Mouse (Mus musculus) liver, embryonic 14.5 days (tissue): ENCODE measurements around the gene Gab1. TPM values are rescaled to one million over a fixed set of nuclear protein-coding genes. Genes with fewer than 3 reads are reported as not detected.
"Not testable (repeated sequence)": the region's sequence is repeated elsewhere in the genome, so short reads cannot be mapped to it uniquely, and the experiment has no call there.

Experiments
- ATAC-seq: fragments of 200-750 bp; cut with Nextera tagmentation; 2 replicates; pipeline ENCODE4 v1.8.0; 2017; ENCODE audit warnings: moderate number of reproducible peaks, mild to moderate bottlenecking, moderate library complexity; ENCODE audit not compliant: insufficient read depth
- DNase-seq, 3 experiments: peaks; one replicate each; pipeline ENCODE4 v3.0.0-alpha.2; 2012 to 2013; ENCODE audit warnings: low read depth in 3 of 3, low spot score in 3 of 3
- H3K27ac ChIP-seq: fragments of 300-500 bp; sonication (generic); 2 replicates; pipeline ENCODE4 v1.5.1; 2014; ENCODE audit warnings: moderate library complexity, mild to moderate bottlenecking, control low read depth, inconsistent platforms
- H3K27me3 ChIP-seq: fragments of 300-500 bp; sonication (generic); 2 replicates; pipeline ENCODE4 v1.6.1; 2014; ENCODE audit warnings: mild to moderate bottlenecking, low read length, moderate library complexity; ENCODE audit not compliant: control insufficient read depth, insufficient read depth
- H3K36me3 ChIP-seq: fragments of 300-500 bp; sonication (generic); replicated peaks from 2 replicates; pipeline ENCODE4 v1.6.1; 2014; ENCODE audit warnings: low read depth; ENCODE audit not compliant: control insufficient read depth, insufficient read depth
- H3K4me1 ChIP-seq, 2 experiments: fragments of 200-500 bp in 1 of 2; fragments of 300-500 bp in 1 of 2; sonication (generic) in 1 of 2; replicated peaks; 2 replicates each; pipeline ENCODE4 v1.6.1; 2012 to 2014; ENCODE audit warnings: antibody characterized with exemption in 1 of 2, inconsistent platforms in 1 of 2, low read length in 1 of 2; ENCODE audit not compliant: control insufficient read depth in 2 of 2, insufficient read depth in 2 of 2
- H3K4me2 ChIP-seq: fragments of 300-500 bp; sonication (generic); 2 replicates; pipeline ENCODE4 v1.6.1; 2014; ENCODE audit warnings: low read depth, mild to moderate bottlenecking, control low read depth, moderate library complexity
- H3K4me3 ChIP-seq, 2 experiments: fragments of 200-500 bp in 1 of 2; fragments of 300-500 bp in 1 of 2; sonication (generic) in 1 of 2; 2 replicates each; pipeline ENCODE4 v1.5.1; 2012 to 2014; ENCODE audit warnings: low read depth in 2 of 2, low read length in 2 of 2, mild to moderate bottlenecking in 2 of 2, control low read depth in 1 of 2, inconsistent platforms in 1 of 2, moderate library complexity in 1 of 2; ENCODE audit not compliant: insufficient read depth in 1 of 2
- H3K9ac ChIP-seq: fragments of 300-500 bp; sonication (generic); replicated peaks from 2 replicates; pipeline ENCODE4 v1.6.1; 2014; ENCODE audit warnings: mild to moderate bottlenecking, control low read depth, moderate library complexity
- H3K9me3 ChIP-seq: fragments of 300-500 bp; sonication (generic); 2 replicates; pipeline ENCODE4 v1.6.1; 2016; ENCODE audit warnings: low read length, mixed read lengths; ENCODE audit not compliant: control insufficient read depth
- CTCF ChIP-seq: IDR thresholded peaks from 2 replicates; pipeline ENCODE4 v1.5.1; 2016; ENCODE audit warnings: antibody characterized with exemption, low read depth, control low read depth
- EP300 ChIP-seq: IDR thresholded peaks from 2 replicates; pipeline ENCODE4 v1.6.1; 2016; ENCODE audit warnings: antibody characterized with exemption, low read depth
- WGBS: fragments of 180-500 bp; shearing (Covaris S2); extraction: QIAGEN DNeasy Blood & Tissue Kit; methylation state at CpG from one replicate; pipeline ENCODE4 v1.1.7; 2014; ENCODE audit not compliant: insufficient replicate concordance; 5-methylcytosine and 5-hydroxymethylcytosine counted together
- polyA plus RNA-seq, 2 experiments: library from polyadenylated mRNA; depleted of rRNA in 1 of 2; stranded (reverse) in 1 of 2; unstranded in 1 of 2; fragments of >200 nt; fragmentation: Nextera tagmentation in 1 of 2; extraction: Ambion mirVana in 1 of 2; gene quantifications; 2 replicates each; pipeline versions ENCODE4 v1.2.1 to v1.2.3; 2012 to 2014

Gab1 gene
- polyA plus RNA-seq, 2 experiments, result 7.8 to 10.3 TPM

GRCm38 (mm10) chr8:80739155-80739924 is 141.0 kb downstream of the Gab1 start, which contains the start of gene Smarca5:
Gene Smarca5, minus strand, starts transcription at chr8:80739497.
- under 1% methylated on average over 74 of the region's 91 CpGs for whole genome bisulfite sequencing
- peak; percentile 38; the same call in 1 of the 2 replicates for TF ChIP-seq CTCF
- TF ChIP-seq EP300, result 0 out of 2 replicates have a peak, but pooled peaks have one; percentile 24
- Histone ChIP-seq H3K36me3 (peaks cover 12% of the 10 kb centered on the region; the same call in 1 of the 2 replicates), H3K4me2 (peak within 1 kb of the TSS; percentile 97), H3K9ac (peak within 1 kb of the TSS; percentile 97), H3K4me3 (peak within 1 kb of the TSS; percentile 78 to 99), H3K27ac (peak within 1 kb of the TSS; percentile 97)
- not testable (repeated sequence) for H3K27me3 ChIP-seq, H3K4me1 ChIP-seq, H3K9me3 ChIP-seq
- DNase-seq, result peak; percentile 80 to 87 (median 82)
- ATAC-seq, result peak; percentile 96

GRCm38 (mm10) chr8:80738388-80739154 is 141.7 kb downstream of the Gab1 start:
- Histone ChIP-seq H3K9me3 (no peaks in the 10 kb centered on the region), H3K4me2 (peak overlapping the region; percentile 97), H3K9ac (peak overlapping the region; percentile 97), H3K4me1 (peaks cover 0 to 7% of the 10 kb centered on the region in 2 experiments; a peak in 3 of 4 replicates), H3K4me3 (peak overlapping the region; percentile 78 to 99), H3K27me3 (no peaks in the 10 kb centered on the region), H3K36me3 (peaks cover 18% of the 10 kb centered on the region), H3K27ac (peak overlapping the region; percentile 97)
- TF ChIP-seq CTCF (no peak), EP300 (no peak)
- peak; percentile 36 to 40 (median 37) for DNase-seq
- ATAC-seq, result peak; percentile 50
- WGBS, result under 1% methylated on average over 76 of the region's 84 CpGs

- peak overlapping the region; percentile 97 for H3K4me2 ChIP-seq
- H3K4me3 ChIP-seq, result peak overlapping the region; percentile 78 to 99
- H3K27me3 ChIP-seq, result no peaks in the 10 kb centered on the region
- DNase-seq (no peak), ATAC-seq (no peak)
- WGBS, result 4% methylated on average over 5 of the region's 5 CpGs
- TF ChIP-seq CTCF (no peak), EP300 (no peak)
- H3K27ac ChIP-seq, result peak overlapping the region; percentile 97
- H3K4me1 ChIP-seq, result peaks cover 0 to 7% of the 10 kb centered on the region in 2 experiments; a peak in 3 of 4 replicates
- H3K36me3 ChIP-seq, result peaks cover 20% of the 10 kb centered on the region
- H3K9me3 ChIP-seq, result no peaks in the 10 kb centered on the region
- H3K9ac ChIP-seq, result peak overlapping the region; percentile 97
These were observed 142.3 kb downstream of the Gab1 start for GRCm38 (mm10) chr8:80738046-80738387.

GRCm38 (mm10) chr8:80732326-80732725 is 148.0 kb downstream of the Gab1 start:
- TF ChIP-seq CTCF (no peak), EP300 (no peak)
- Histone ChIP-seq H3K4me2 (no peak overlapping the region), H3K27ac (no peak overlapping the region), H3K9me3 (no peaks in the 10 kb centered on the region), H3K36me3 (peaks cover 56% of the 10 kb centered on the region), H3K9ac (no peak overlapping the region), H3K4me3 (no peak overlapping the region), H3K4me1 (no peaks in the 10 kb centered on the region; a peak in 1 of 4 replicates), H3K27me3 (no peaks in the 10 kb centered on the region)
- DNase-seq, result no peak
- ATAC-seq, result no peak

- Histone ChIP-seq H3K4me1 (no peaks in the 10 kb centered on the region), H3K9me3 (no peaks in the 10 kb centered on the region), H3K36me3 (peaks cover 52% of the 10 kb centered on the region), H3K9ac (no peak overlapping the region), H3K4me3 (no peak overlapping the region), H3K4me2 (no peak overlapping the region), H3K27me3 (no peaks in the 10 kb centered on the region), H3K27ac (no peak overlapping the region)
- DNase-seq, result no peak
- ATAC-seq, result no peak
- TF ChIP-seq EP300 (no peak), CTCF (no peak)
- 82% methylated on average over 1 of the region's 1 CpGs for WGBS
These were observed 165.9 kb downstream of the Gab1 start for GRCm38 (mm10) chr8:80714461-80714860.

Other genes with a start within 250 kb of the Gab1 start
- gene Smarca5, start 141.0 kb downstream of the Gab1 start, polyA plus RNA-seq (2012; rRNA removed), result 6.9 and 15.2 TPM in 2 replicates
- 47.5 and 55.9 TPM in 2 replicates for gene Smarca5, start 141.0 kb downstream of the Gab1 start, polyA plus RNA-seq (2014; fragmentation: Nextera tagmentation; extraction: Ambion mirVana)
- gene Usp38, start 134.4 kb upstream of the Gab1 start, polyA plus RNA-seq (2012; rRNA removed), result 3.8 and 5.0 TPM in 2 replicates
- gene Usp38, start 134.4 kb upstream of the Gab1 start, polyA plus RNA-seq (2014; fragmentation: Nextera tagmentation; extraction: Ambion mirVana), result 10.5 and 11.5 TPM in 2 replicates